Mouse (Mus musculus) spleen, adult 2 months (tissue): ENCODE results near the gene Myo3b. TPM values are rescaled to one million over a fixed set of nuclear protein-coding genes. Genes with fewer than 3 reads are reported as not detected.

Source experiments
- DNase-seq, 2 experiments: peaks; one replicate each; pipeline versions ENCODE4 v3.0.0 to v3.0.0-alpha.2; 2012 to 2021; ENCODE audit warnings: low spot score in 2 of 2, low read depth in 1 of 2
- H3K27ac ChIP-seq: fragments of 200-500 bp; 2 replicates; pipeline ENCODE4 v1.5.1; 2012; ENCODE audit warnings: low read length, inconsistent platforms; ENCODE audit not compliant: insufficient read depth
- H3K27me3 ChIP-seq: fragments of 200-500 bp; 2 replicates; pipeline ENCODE4 v1.6.1; 2012; ENCODE audit warnings: mild to moderate bottlenecking, moderate library complexity, low read length, inconsistent platforms; ENCODE audit not compliant: control insufficient read depth, insufficient read depth
- H3K36me3 ChIP-seq: fragments of 200-500 bp; 2 replicates; pipeline ENCODE4 v1.6.1; 2012; ENCODE audit warnings: mild to moderate bottlenecking, low read length, inconsistent platforms; ENCODE audit not compliant: control insufficient read depth, insufficient read depth
- H3K4me1 ChIP-seq: fragments of 200-500 bp; 2 replicates; pipeline ENCODE4 v1.6.1; 2011; ENCODE audit warnings: inconsistent platforms; ENCODE audit not compliant: control insufficient read depth, insufficient read depth, insufficient read length
- H3K4me3 ChIP-seq: fragments of 200-500 bp; 2 replicates; pipeline ENCODE4 v1.5.1; 2011; ENCODE audit warnings: mild to moderate bottlenecking, inconsistent platforms; ENCODE audit not compliant: insufficient read depth, insufficient read length; ENCODE audit errors: extremely low read depth
- CTCF ChIP-seq: fragments of 200-500 bp; IDR thresholded peaks from 2 replicates; pipeline ENCODE4 v1.5.1; 2011; ENCODE audit warnings: mild to moderate bottlenecking, inconsistent platforms; ENCODE audit not compliant: insufficient read depth, insufficient read length, insufficient replicate concordance; ENCODE audit errors: extremely low read depth
- POLR2A ChIP-seq: fragments of 200-500 bp; IDR thresholded peaks from 2 replicates; pipeline ENCODE4 v1.6.1; 2011; ENCODE audit warnings: low read depth, low read length, inconsistent platforms
- WGBS: fragments of 180-500 bp; shearing (Covaris S2); methylation state at CpG from one replicate; pipeline ENCODE4 v1.1.7; 2018; 5-methylcytosine and 5-hydroxymethylcytosine counted together
- polyA plus RNA-seq: library from polyadenylated mRNA; depleted of rRNA; stranded (reverse); fragments of >200 nt; gene quantifications from 2 replicates; pipeline ENCODE4 v1.2.3, GENCODE M21; 2012

Myo3b gene
- polyA plus RNA-seq, 1 experiment: 0.20 TPM

GRCm38 (mm10) chr2:70291063-70291462, 252.1 kb downstream of the Myo3b start:
- no peak for DNase-seq
- 49% methylated on average over 5 of the region's 5 CpGs for WGBS
- Histone ChIP-seq H3K27ac (no peak overlapping the region), H3K4me1 (no peaks in the 10 kb centered on the region), H3K27me3 (no peaks in the 10 kb centered on the region), H3K4me3 (no peak overlapping the region), H3K36me3 (no peaks in the 10 kb centered on the region)
- no peak for TF ChIP-seq POLR2A
- TF ChIP-seq CTCF: no peak

DNA sequence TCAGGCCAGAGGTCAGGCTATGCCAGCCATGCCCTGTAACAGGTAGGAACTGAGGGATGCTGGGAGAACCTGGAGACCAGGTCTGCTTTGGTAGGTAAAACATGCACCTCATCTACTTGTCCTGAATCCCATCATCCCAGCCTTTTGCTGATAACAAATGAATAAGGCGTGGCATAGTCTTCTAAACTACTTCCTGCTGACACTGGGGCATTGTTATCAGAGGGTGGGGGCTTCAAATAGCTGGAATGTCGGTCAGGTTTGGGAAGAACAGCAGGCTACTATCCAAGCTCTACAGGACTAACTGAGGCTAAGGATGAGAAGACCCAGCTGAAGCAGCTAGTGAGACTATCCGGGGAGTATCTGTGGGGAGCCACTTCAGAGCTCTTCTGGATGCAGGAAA, 253.8 kb downstream of the Myo3b start:
- no peaks in the 10 kb centered on the region for H3K27me3 ChIP-seq
- no peak for DNase-seq
- no peak for TF ChIP-seq POLR2A
- no peak for TF ChIP-seq CTCF
- H3K4me3 ChIP-seq: no peak overlapping the region
- no peak overlapping the region for H3K27ac ChIP-seq
- no peaks in the 10 kb centered on the region for H3K4me1 ChIP-seq
- WGBS: 70% methylated on average over 3 of the region's 3 CpGs
- no peaks in the 10 kb centered on the region for H3K36me3 ChIP-seq

- no peaks in the 10 kb centered on the region for H3K36me3 ChIP-seq
- DNase-seq: no peak
- no peaks in the 10 kb centered on the region for H3K4me1 ChIP-seq
- no peak overlapping the region for H3K27ac ChIP-seq
- TF ChIP-seq CTCF: no peak
- no peak for TF ChIP-seq POLR2A
- H3K4me3 ChIP-seq: no peak overlapping the region
- no peaks in the 10 kb centered on the region for H3K27me3 ChIP-seq
These were observed 264.0 kb downstream of the Myo3b start for GRCm38 (mm10) chr2:70302905-70303304.

GRCm38 (mm10) chr2:70315125-70315524, 276.2 kb downstream of the Myo3b start:
- H3K4me1 ChIP-seq: no peaks in the 10 kb centered on the region
- H3K4me3 ChIP-seq: no peak overlapping the region
- 83% methylated on average over 9 of the region's 9 CpGs for WGBS
- no peak overlapping the region for H3K27ac ChIP-seq
- no peaks in the 10 kb centered on the region for H3K36me3 ChIP-seq
- no peak for TF ChIP-seq POLR2A
- TF ChIP-seq CTCF: no peak
- no peak for DNase-seq
- no peaks in the 10 kb centered on the region; the same call in 1 of the 2 replicates for H3K27me3 ChIP-seq

DNA sequence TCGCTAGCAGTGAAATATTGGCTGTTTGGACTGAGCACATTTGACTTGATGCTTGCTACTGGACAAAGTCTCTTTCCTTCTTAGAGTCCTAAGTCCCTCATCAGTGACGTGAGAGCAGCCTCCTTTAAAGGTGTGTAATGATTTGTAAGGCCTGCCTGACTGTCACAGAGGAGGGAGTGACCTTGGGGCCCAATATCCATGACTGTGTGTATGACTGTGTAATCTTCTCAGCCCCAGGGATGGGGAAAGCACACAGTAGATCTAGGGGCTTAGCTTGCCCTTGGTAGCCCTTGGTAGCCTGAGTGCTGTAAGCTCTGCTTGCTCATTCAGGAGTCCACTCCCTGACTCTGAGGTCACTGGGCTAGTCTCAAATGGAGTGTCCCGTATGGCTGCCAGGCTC, 276.8 kb downstream of the Myo3b start:
- no peak for DNase-seq
- Histone ChIP-seq H3K27me3 (no peaks in the 10 kb centered on the region; the same call in 1 of the 2 replicates), H3K27ac (no peak overlapping the region), H3K36me3 (no peaks in the 10 kb centered on the region), H3K4me3 (no peak overlapping the region), H3K4me1 (no peaks in the 10 kb centered on the region)
- 85% methylated on average over 3 of the region's 3 CpGs for WGBS
- no peak for TF ChIP-seq POLR2A

DNA sequence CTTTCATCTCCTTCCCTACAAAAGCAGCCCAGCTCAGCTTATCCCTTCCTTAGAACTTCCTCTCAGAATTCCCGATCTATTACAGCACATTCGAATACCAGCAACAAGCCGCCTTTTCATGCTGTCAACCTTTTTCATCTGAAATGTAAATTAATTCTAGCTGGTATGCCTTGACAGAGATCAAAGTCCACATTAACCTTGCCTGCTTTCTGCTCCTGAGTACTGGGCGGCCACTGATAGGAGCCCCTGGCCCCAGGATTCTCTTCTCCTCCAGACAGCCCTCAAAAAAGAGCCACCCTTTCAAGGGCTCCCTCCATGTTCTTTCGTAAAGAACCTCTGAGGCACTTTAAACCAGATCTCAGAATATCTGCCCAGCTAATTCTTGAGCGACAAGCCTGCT, 278.9 kb downstream of the Myo3b start:
- no peak overlapping the region for H3K4me3 ChIP-seq
- TF ChIP-seq CTCF: no peak
- WGBS: 79% methylated on average over 6 of the region's 6 CpGs
- no peak overlapping the region for H3K27ac ChIP-seq
- H3K36me3 ChIP-seq: no peaks in the 10 kb centered on the region
- DNase-seq: no peak
- H3K4me1 ChIP-seq: no peaks in the 10 kb centered on the region
- H3K27me3 ChIP-seq: no peaks in the 10 kb centered on the region; the same call in 1 of the 2 replicates

GRCm38 (mm10) chr2:70318861-70319555, 280.1 kb downstream of the Myo3b start:
- Histone ChIP-seq H3K4me3 (no peak overlapping the region), H3K27ac (no peak overlapping the region), H3K27me3 (no peaks in the 10 kb centered on the region; the same call in 1 of the 2 replicates), H3K4me1 (no peaks in the 10 kb centered on the region), H3K36me3 (no peaks in the 10 kb centered on the region)
- WGBS: 62% methylated on average over 5 of the region's 5 CpGs
- no peak for DNase-seq
- TF ChIP-seq POLR2A (no peak), CTCF (no peak)
